Mouse (Mus musculus): ENCODE measurements around the gene Wnt6.

- no peak for TF ChIP-seq CTCF (IDR thresholded peaks at IDR 0.05; ENCODE audit: low read depth)
- no peak for TF ChIP-seq EP300 (IDR thresholded peaks at IDR 0.05; ENCODE audit: low read depth)
These were observed 22.9 kb downstream of the Wnt6 start for GRCm38 (mm10) chr1:74794487-74795144.

All from heart, postnatal 0 days (tissue).